Mouse (Mus musculus) C2C12 (cell line): ENCODE measurements around the gene Tubb4a.

ENCODE experiments used
- CEBPB ChIP-seq: IDR thresholded peaks from one replicate; pipeline ENCODE4 v1.6.1; 2011; ENCODE audit warnings: low read depth, mild to moderate bottlenecking, control low read depth, moderate library complexity
- CTCF ChIP-seq: IDR thresholded peaks from one replicate; pipeline ENCODE4 v1.5.1; 2011; ENCODE audit not compliant: control insufficient read depth, insufficient read depth, insufficient read length
- MAX ChIP-seq: IDR thresholded peaks from one replicate; pipeline ENCODE4 v1.6.1; 2011; ENCODE audit warnings: mild to moderate bottlenecking, control low read depth
- MYOD1 ChIP-seq: IDR thresholded peaks from one replicate; pipeline ENCODE4 v1.6.1; 2011; ENCODE audit warnings: low read depth; ENCODE audit not compliant: control insufficient read depth, insufficient read length
- USF1 ChIP-seq: IDR thresholded peaks from one replicate; pipeline ENCODE4 v1.6.1; 2011; ENCODE audit warnings: low read depth, mild to moderate bottlenecking, control low read depth, moderate library complexity

DNA sequence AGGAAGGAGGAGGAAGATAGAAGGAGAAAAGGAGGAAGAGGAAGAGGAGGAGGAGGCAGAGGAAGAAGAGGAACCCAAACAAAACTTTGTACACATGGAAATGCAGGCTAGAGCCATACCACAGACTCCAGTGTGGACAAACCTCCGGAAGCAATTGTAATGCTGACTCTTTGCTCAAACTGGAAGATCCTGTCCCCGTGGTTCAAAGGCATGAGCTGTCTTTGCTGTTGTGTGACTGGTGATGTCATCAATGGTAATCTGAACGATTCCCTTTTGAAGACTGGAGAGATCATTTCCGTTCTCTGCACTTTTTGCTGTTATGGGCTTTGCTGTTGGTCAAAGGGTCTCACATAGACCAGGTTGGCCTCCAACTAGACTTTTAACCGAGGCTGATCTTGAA is 10.7 kb upstream of the Tubb4a start:
- TF ChIP-seq MAX (no peak), USF1 (no peak), MYOD1 (no peak), CEBPB (no peak), CTCF (no peak)
